Mouse (Mus musculus): ENCODE results near the gene E130309D02Rik.

GRCm38 (mm10) chr5:143270151-143270519 is 45.0 kb downstream of the E130309D02Rik start:
- TF ChIP-seq CTCF (IDR thresholded peaks at IDR 0.05; ENCODE audit: low read depth) = no peak
- TF ChIP-seq EP300 (IDR thresholded peaks at IDR 0.05; ENCODE audit: low read depth) = no peak

Measured in liver, embryonic 14.5 days (tissue).